Mouse (Mus musculus) CD4-positive naive resting alpha-beta T cell, adult 76 days (primary cell): ENCODE results near the gene Krtap5-1. TPM values are rescaled to one million over a fixed set of nuclear protein-coding genes. Genes with fewer than 3 reads are reported as not detected.

ENCODE experiments used
- total RNA-seq: library from RNA; stranded (reverse); gene quantifications from one replicate; pipeline ENCODE4 v1.2.4, GENCODE M21; 2023

Gene Krtap5-1
- total RNA-seq = not detected

DNA sequence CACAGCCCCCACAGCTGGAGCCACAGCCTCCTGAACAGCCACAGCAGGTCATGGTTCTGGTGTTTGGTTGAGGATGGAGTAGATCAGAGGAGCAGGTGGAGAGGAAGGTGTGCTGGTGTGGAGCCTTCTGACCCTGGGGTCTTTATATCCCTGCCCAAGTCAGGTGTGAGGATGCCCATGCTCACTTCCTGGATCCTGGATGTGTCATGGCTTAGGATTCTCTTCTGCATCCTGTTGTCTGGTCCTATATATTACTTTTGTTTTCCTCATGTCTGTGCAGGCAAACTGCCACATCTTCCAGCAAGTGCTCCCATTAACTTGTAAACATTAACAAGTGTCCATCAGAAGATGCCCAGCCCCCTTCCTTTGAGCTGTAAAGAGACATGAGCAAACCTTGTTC is at the start of gene Krtap5-1:
TSS of gene Krtap5-1 (minus strand) at position 101 of the 400 bp plus-strand sequence.

DNA sequence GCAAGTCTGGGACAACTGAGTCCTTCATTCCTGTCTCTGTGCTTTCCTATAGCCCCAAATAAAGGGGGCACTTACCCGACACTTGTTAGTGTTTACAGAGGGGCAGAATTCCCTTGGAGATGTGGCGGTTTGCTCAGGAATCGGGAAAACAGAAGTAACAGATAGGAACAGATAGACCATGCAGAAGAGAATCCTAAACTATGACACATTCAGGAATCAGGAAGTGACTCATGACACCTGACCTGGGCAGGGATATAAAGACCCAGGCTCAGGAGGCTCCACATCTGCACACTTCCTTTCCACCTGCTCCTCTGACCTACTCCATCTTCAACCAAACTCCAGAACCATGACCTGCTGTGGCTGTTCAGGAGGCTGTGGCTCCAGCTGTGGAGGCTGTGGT is 6.3 kb upstream of the Krtap5-1 start, which contains the start of gene Krtap5-4:
TSS of gene Krtap5-4 (plus strand) at position 301 of the 400 bp plus-strand sequence.

DNA sequence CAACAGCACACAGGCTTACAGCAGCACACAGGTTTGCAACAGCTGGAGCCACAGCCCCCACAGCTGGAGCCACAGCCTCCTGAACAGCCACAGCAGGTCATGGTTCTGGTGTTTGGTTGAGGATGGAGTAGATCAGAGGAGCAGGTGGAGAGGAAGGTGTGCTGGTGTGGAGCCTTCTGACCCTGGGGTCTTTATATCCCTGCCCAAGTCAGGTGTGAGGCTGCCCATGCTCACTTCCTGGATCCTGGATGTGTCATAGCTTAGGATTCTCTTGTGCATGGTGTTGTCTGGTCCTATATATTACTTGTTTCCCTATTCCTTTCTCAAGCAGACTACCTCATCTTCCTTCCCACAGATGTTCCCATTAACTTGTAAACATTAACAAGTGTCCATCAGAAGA is 22.7 kb downstream of the Krtap5-1 start, which contains the start of gene Gm4559:
TSS of gene Gm4559 (minus strand) at position 101 of the 400 bp plus-strand sequence.

DNA sequence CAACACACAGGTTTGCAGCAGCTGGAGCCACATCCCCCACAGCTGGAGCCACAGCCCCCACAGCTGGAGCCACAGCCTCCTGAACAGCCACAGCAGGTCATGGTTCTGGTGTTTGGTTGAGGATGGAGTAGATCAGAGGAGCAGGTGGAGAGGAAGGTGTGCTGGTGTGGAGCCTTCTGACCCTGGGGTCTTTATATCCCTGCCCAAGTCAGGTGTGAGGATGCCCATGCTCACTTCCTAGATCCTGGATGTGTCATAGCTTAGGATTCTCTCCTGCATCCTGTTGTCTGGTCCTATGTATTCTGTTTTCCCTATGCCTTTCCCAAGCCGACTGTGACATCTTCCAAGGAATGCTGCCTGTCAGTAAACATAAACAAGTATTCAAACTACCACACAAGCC is 38.7 kb downstream of the Krtap5-1 start, which contains the start of gene Gm2431:
TSS of gene Gm2431 (minus strand) at position 101 of the 400 bp plus-strand sequence.

Other genes starting within 250 kb of the Krtap5-1 start
- 82.7 TPM for gene Mob2, start 236.1 kb downstream of the Krtap5-1 start, total RNA-seq
- 7.7 TPM for gene Dusp8, start 201.3 kb downstream of the Krtap5-1 start, total RNA-seq
- gene Gm45618, start 176.4 kb downstream of the Krtap5-1 start, total RNA-seq = not detected
- gene Gm39115, start 161.1 kb downstream of the Krtap5-1 start, total RNA-seq = not detected
- not detected for gene Gm45337, start 152.5 kb downstream of the Krtap5-1 start, total RNA-seq
- gene Gm29735, start 140.0 kb downstream of the Krtap5-1 start, total RNA-seq = not detected
- gene Gm4553, start 131.4 kb downstream of the Krtap5-1 start, total RNA-seq = not detected
- gene Krtap5-2, start 121.1 kb downstream of the Krtap5-1 start, total RNA-seq = not detected
- gene Gm10153, start 106.7 kb downstream of the Krtap5-1 start, total RNA-seq = not detected
- not detected for gene Krtap5-3, start 95.8 kb downstream of the Krtap5-1 start, total RNA-seq
- gene Gm7579, start 85.3 kb downstream of the Krtap5-1 start, total RNA-seq = not detected
- not detected for gene Krtap5-5, start 67.1 kb downstream of the Krtap5-1 start, total RNA-seq
- not detected for gene Gm40460, start 56.0 kb downstream of the Krtap5-1 start, total RNA-seq
- not detected for gene Gm2431, start 38.8 kb downstream of the Krtap5-1 start, total RNA-seq
- not detected for gene Gm4559, start 22.8 kb downstream of the Krtap5-1 start, total RNA-seq
- not detected for gene Krtap5-4, start 6.4 kb upstream of the Krtap5-1 start, total RNA-seq
- gene Ifitm10, start 76.6 kb upstream of the Krtap5-1 start, total RNA-seq = 4.6 TPM
- gene Gm49369, start 85.5 kb upstream of the Krtap5-1 start, total RNA-seq = 3.8 TPM
- gene Ctsd, start 90.9 kb upstream of the Krtap5-1 start, total RNA-seq = 184 TPM
- gene Syt8, start 137.7 kb upstream of the Krtap5-1 start, total RNA-seq = not detected
- not detected for gene Tnni2, start 144.7 kb upstream of the Krtap5-1 start, total RNA-seq
- 467 TPM for gene Lsp1, start 163.7 kb upstream of the Krtap5-1 start, total RNA-seq
- 20.3 TPM for gene Tnnt3, start 201.7 kb upstream of the Krtap5-1 start, total RNA-seq
- 21.4 TPM for gene Mrpl23, start 235.6 kb upstream of the Krtap5-1 start, total RNA-seq